Mouse (Mus musculus) liver, postnatal 0 days (tissue): ENCODE data around the gene Slc12a8. TPM values are rescaled to one million over a fixed set of nuclear protein-coding genes. Genes with fewer than 3 reads are reported as not detected.

Source experiments
- ATAC-seq: fragments of 200-750 bp; cut with Nextera tagmentation; 2 replicates; pipeline ENCODE4 v1.8.0; 2017; ENCODE audit warnings: mild to moderate bottlenecking, moderate library complexity
- DNase-seq: peaks from one replicate; pipeline ENCODE4 v3.0.0-alpha.2; 2016
- H3K27ac ChIP-seq: fragments of 300-500 bp; sonication (generic); 2 replicates; pipeline ENCODE4 v1.5.1; 2014; ENCODE audit warnings: antibody characterized with exemption, moderate library complexity, mild to moderate bottlenecking, low read depth
- H3K27me3 ChIP-seq: fragments of 300-500 bp; sonication (generic); 2 replicates; pipeline ENCODE4 v1.6.1; 2014; ENCODE audit warnings: low read length, control low read depth, mixed read lengths; ENCODE audit not compliant: insufficient read depth
- H3K36me3 ChIP-seq: fragments of 300-500 bp; sonication (generic); replicated peaks from 2 replicates; pipeline ENCODE4 v1.6.1; 2014; ENCODE audit warnings: mild to moderate bottlenecking, control low read depth, low read length, moderate library complexity, mixed read lengths; ENCODE audit not compliant: insufficient read depth
- H3K4me1 ChIP-seq: fragments of 300-500 bp; sonication (generic); 2 replicates; pipeline ENCODE4 v1.6.1; 2014; ENCODE audit warnings: antibody characterized with exemption, mild to moderate bottlenecking, control low read depth; ENCODE audit not compliant: insufficient read depth
- H3K4me2 ChIP-seq: fragments of 300-500 bp; sonication (generic); 2 replicates; pipeline ENCODE4 v1.6.1; 2014; ENCODE audit warnings: low read depth, mild to moderate bottlenecking, low read length, moderate library complexity, mixed read lengths
- H3K4me3 ChIP-seq: fragments of 300-500 bp; sonication (generic); 2 replicates; pipeline ENCODE4 v1.5.1; 2014; ENCODE audit warnings: low read depth, low read length
- H3K9ac ChIP-seq: fragments of 300-500 bp; sonication (generic); replicated peaks from 2 replicates; pipeline ENCODE4 v1.6.1; 2014; ENCODE audit warnings: mild to moderate bottlenecking, moderate library complexity
- H3K9me3 ChIP-seq: fragments of 300-500 bp; sonication (generic); 2 replicates; pipeline ENCODE4 v1.6.1; 2016; ENCODE audit warnings: mild to moderate bottlenecking, control low read depth, low read length, mixed read lengths
- CTCF ChIP-seq: sonication (generic); IDR thresholded peaks from 2 replicates; pipeline ENCODE4 v1.5.1; 2016; ENCODE audit warnings: antibody characterized with exemption, low read depth
- EP300 ChIP-seq: IDR thresholded peaks from 2 replicates; pipeline ENCODE4 v1.6.1; 2016; ENCODE audit warnings: antibody characterized with exemption, low read depth, mild to moderate bottlenecking
- WGBS: fragments of 180-500 bp; shearing (Covaris S2); extraction: QIAGEN DNeasy Blood & Tissue Kit; methylation state at CpG from one replicate; pipeline ENCODE4 v1.1.7; 2014; ENCODE audit not compliant: insufficient replicate concordance; 5-methylcytosine and 5-hydroxymethylcytosine counted together
- polyA plus RNA-seq: library from polyadenylated mRNA; unstranded; fragments of >200 nt; fragmentation: Nextera tagmentation; extraction: Ambion mirVana; gene quantifications from 2 replicates; pipeline ENCODE4 v1.2.1, GENCODE M21; 2015

The Slc12a8 gene
- polyA plus RNA-seq, 1 experiment from 2014 or later = 0.18 TPM

GRCm38 (mm10) chr16:33708031-33708430 lies 190.9 kb downstream of the Slc12a8 start:
- no peaks in the 10 kb centered on the region for H3K27me3 ChIP-seq
- H3K9me3 ChIP-seq = no peaks in the 10 kb centered on the region
- H3K36me3 ChIP-seq = peaks cover 26% of the 10 kb centered on the region
- ATAC-seq = no peak
- WGBS = 82% methylated on average over 10 of the region's 10 CpGs
- H3K9ac ChIP-seq = no peak overlapping the region
- TF ChIP-seq CTCF (no peak), EP300 (no peak)
- no peak overlapping the region for H3K4me2 ChIP-seq
- DNase-seq = no peak
- H3K4me3 ChIP-seq = no peak overlapping the region
- peaks cover 14% of the 10 kb centered on the region for H3K4me1 ChIP-seq
- H3K27ac ChIP-seq = no peak overlapping the region

GRCm38 (mm10) chr16:33708585-33709397 lies 191.7 kb downstream of the Slc12a8 start:
- Histone ChIP-seq H3K36me3 (peaks cover 26% of the 10 kb centered on the region), H3K27ac (no peak overlapping the region), H3K9ac (no peak overlapping the region), H3K9me3 (no peaks in the 10 kb centered on the region), H3K4me1 (peaks cover 11% of the 10 kb centered on the region), H3K4me2 (no peak overlapping the region), H3K4me3 (no peak overlapping the region), H3K27me3 (no peaks in the 10 kb centered on the region)
- TF ChIP-seq CTCF = no peak
- no peak for TF ChIP-seq EP300
- ATAC-seq = no peak
- DNase-seq = no peak
- WGBS = 82% methylated on average over 12 of the region's 12 CpGs

Other genes with a start within 250 kb of the Slc12a8 start
- 11.7 and 13.2 TPM in 2 replicates for gene Zfp148, start 136.5 kb upstream of the Slc12a8 start, polyA plus RNA-seq
- gene Heg1, start 167.0 kb downstream of the Slc12a8 start, polyA plus RNA-seq = 4.4 and 4.7 TPM in 2 replicates